Mouse (Mus musculus) C2C12 (cell line): ENCODE data around the gene Foxp1.

Experiments
- CTCF ChIP-seq: IDR thresholded peaks from one replicate; pipeline ENCODE4 v1.5.1; 2011; ENCODE audit not compliant: control insufficient read depth, insufficient read depth, insufficient read length
- MAX ChIP-seq: IDR thresholded peaks from one replicate; pipeline ENCODE4 v1.6.1; 2011; ENCODE audit warnings: mild to moderate bottlenecking, control low read depth
- MYOG ChIP-seq: IDR thresholded peaks from one replicate; pipeline ENCODE4 v1.6.1; 2011; ENCODE audit not compliant: control insufficient read depth, insufficient read length; ENCODE audit errors: extremely low read depth
- USF1 ChIP-seq: IDR thresholded peaks from one replicate; pipeline ENCODE4 v1.6.1; 2011; ENCODE audit warnings: low read depth, mild to moderate bottlenecking, control low read depth, moderate library complexity

GRCm38 (mm10) chr6:99042175-99042954 lies 480.2 kb downstream of the Foxp1 start:
- TF ChIP-seq CTCF (no peak), MAX (no peak), USF1 (no peak), MYOG (no peak)
